Mouse (Mus musculus): ENCODE results near the gene Vstm2a.

DNA sequence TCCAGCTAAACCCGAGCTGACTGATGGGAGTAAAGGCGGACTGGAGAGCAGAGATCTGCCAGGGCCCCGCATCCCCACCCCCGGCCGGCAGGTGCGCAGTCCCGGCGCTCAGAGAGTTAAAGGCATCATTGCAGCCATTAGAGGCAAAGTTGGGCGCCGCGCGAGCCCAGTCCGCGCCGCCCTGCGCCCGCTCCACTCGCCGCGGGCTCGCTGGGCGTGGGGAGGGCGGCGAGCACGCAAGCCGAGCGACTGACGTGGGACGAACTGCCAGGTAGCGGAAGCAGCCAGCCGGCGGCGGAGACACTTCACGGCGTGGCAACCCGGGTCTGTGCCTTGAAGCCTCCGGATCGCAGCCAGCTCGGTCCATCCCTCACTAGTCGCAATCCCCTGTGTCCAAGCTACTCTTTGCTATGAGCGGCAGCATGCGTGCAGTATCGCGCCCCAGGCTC lies at the start of gene Vstm2a:
- no peak for TF ChIP-seq CTCF (IDR thresholded peaks at IDR 0.05; ENCODE audit: low read depth)
- no peak for TF ChIP-seq EP300 (IDR thresholded peaks at IDR 0.05; ENCODE audit: low read depth)

Data from liver, postnatal 0 days (tissue).